Mouse (Mus musculus): Measurements from ENCODE around the gene Banp. TPM values are rescaled to one million over a fixed set of nuclear protein-coding genes. Genes with fewer than 3 reads are reported as not detected.

Banp gene
- polyA plus RNA-seq, 1 experiment from 2014 or later, result 55.5 TPM

- no peak overlapping the region for H3K4me2 ChIP-seq (replicated peaks)
- H3K36me3 ChIP-seq, result peaks cover 40% of the 10 kb centered on the region
- 96% methylated on average over 28 of the region's 28 CpGs for WGBS
- H3K27ac ChIP-seq, result no peak overlapping the region
- no peak for ATAC-seq (ENCODE audit: low FRiP score, low read depth)
- H3K4me1 ChIP-seq, result peaks cover 10% of the 10 kb centered on the region; the same call in 1 of the 2 replicates
- H3K4me3 ChIP-seq, result no peak overlapping the region
- no peaks in the 10 kb centered on the region for H3K9me3 ChIP-seq
- no peak overlapping the region for H3K9ac ChIP-seq
- H3K27me3 ChIP-seq (replicated peaks), result no peaks in the 10 kb centered on the region
Observed at GRCm38 (mm10) chr8:121973906-121974305, 24.4 kb downstream of the Banp start.

GRCm38 (mm10) chr8:121977819-121978590 is 28.5 kb downstream of the Banp start:
- ATAC-seq (ENCODE audit: low FRiP score, low read depth), result no peak
- Histone ChIP-seq H3K27me3 (replicated peaks) (no peaks in the 10 kb centered on the region), H3K36me3 (peaks cover 74% of the 10 kb centered on the region), H3K4me2 (replicated peaks) (no peak overlapping the region), H3K9me3 (no peaks in the 10 kb centered on the region), H3K4me3 (no peak overlapping the region), H3K27ac (no peak overlapping the region), H3K4me1 (no peaks in the 10 kb centered on the region), H3K9ac (no peak overlapping the region)
- WGBS, result 70% methylated on average over 8 of the region's 8 CpGs

- Histone ChIP-seq H3K4me2 (replicated peaks) (no peak overlapping the region), H3K9ac (no peak overlapping the region), H3K4me1 (no peaks in the 10 kb centered on the region), H3K27me3 (replicated peaks) (no peaks in the 10 kb centered on the region), H3K36me3 (peaks cover 80% of the 10 kb centered on the region), H3K4me3 (no peak overlapping the region), H3K27ac (no peak overlapping the region), H3K9me3 (no peaks in the 10 kb centered on the region)
- WGBS, result 96% methylated on average over 13 of the region's 13 CpGs
- no peak for ATAC-seq (ENCODE audit: low FRiP score, low read depth)
Observed at GRCm38 (mm10) chr8:121978670-121979069, 29.1 kb downstream of the Banp start.

- peaks cover 75% of the 10 kb centered on the region for H3K36me3 ChIP-seq
Observed at GRCm38 (mm10) chr8:121980792-121981519, 31.4 kb downstream of the Banp start.

GRCm38 (mm10) chr8:121981520-121981895 is 32.0 kb downstream of the Banp start:
- Histone ChIP-seq H3K27me3 (replicated peaks) (no peaks in the 10 kb centered on the region), H3K4me3 (no peak overlapping the region), H3K4me2 (replicated peaks) (no peak overlapping the region), H3K9me3 (no peaks in the 10 kb centered on the region), H3K9ac (no peak overlapping the region), H3K36me3 (peaks cover 69% of the 10 kb centered on the region), H3K27ac (no peak overlapping the region), H3K4me1 (no peaks in the 10 kb centered on the region)
- ATAC-seq (ENCODE audit: low FRiP score, low read depth), result no peak
- WGBS, result 89% methylated on average over 7 of the region's 7 CpGs

More at GRCm38 (mm10) chr8:121980792-121981519, 31.4 kb downstream of the Banp start:
- H3K9me3 ChIP-seq, result no peaks in the 10 kb centered on the region
- ATAC-seq (ENCODE audit: low FRiP score, low read depth), result no peak
- WGBS, result 92% methylated on average over 11 of the region's 11 CpGs
- no peaks in the 10 kb centered on the region for H3K4me1 ChIP-seq
- no peak overlapping the region for H3K4me3 ChIP-seq
- H3K27ac ChIP-seq, result no peak overlapping the region
- no peak overlapping the region for H3K4me2 ChIP-seq (replicated peaks)
- H3K9ac ChIP-seq, result no peak overlapping the region
- no peaks in the 10 kb centered on the region for H3K27me3 ChIP-seq (replicated peaks)

- Histone ChIP-seq H3K9me3 (no peaks in the 10 kb centered on the region), H3K36me3 (peaks cover 68% of the 10 kb centered on the region), H3K4me3 (no peak overlapping the region), H3K4me1 (0 out of 2 replicates have a peak, but pooled peaks cover 3% of the 10 kb centered on the region), H3K4me2 (replicated peaks) (no peak overlapping the region), H3K27ac (no peak overlapping the region), H3K27me3 (replicated peaks) (no peaks in the 10 kb centered on the region), H3K9ac (no peak overlapping the region)
- ATAC-seq (ENCODE audit: low FRiP score, low read depth), result no peak
- WGBS, result 98% methylated on average over 3 of the region's 3 CpGs
Observed at GRCm38 (mm10) chr8:121985673-121986072, 36.1 kb downstream of the Banp start.

GRCm38 (mm10) chr8:121987892-121988291 is 38.3 kb downstream of the Banp start:
- H3K27ac ChIP-seq, result no peak overlapping the region
- no peak overlapping the region for H3K4me2 ChIP-seq (replicated peaks)
- H3K4me1 ChIP-seq, result 0 out of 2 replicates have a peak, but pooled peaks cover 3% of the 10 kb centered on the region
- no peaks in the 10 kb centered on the region for H3K9me3 ChIP-seq
- no peaks in the 10 kb centered on the region for H3K27me3 ChIP-seq (replicated peaks)
- 96% methylated on average over 5 of the region's 5 CpGs for WGBS
- ATAC-seq (ENCODE audit: low FRiP score, low read depth), result no peak
- H3K36me3 ChIP-seq, result peaks cover 67% of the 10 kb centered on the region
- no peak overlapping the region for H3K9ac ChIP-seq
- H3K4me3 ChIP-seq, result no peak overlapping the region

- 85% methylated on average over 9 of the region's 9 CpGs for WGBS
- Histone ChIP-seq H3K9ac (no peak overlapping the region), H3K4me3 (no peak overlapping the region), H3K27ac (no peak overlapping the region), H3K4me1 (0 out of 2 replicates have a peak, but pooled peaks cover 8% of the 10 kb centered on the region), H3K27me3 (replicated peaks) (no peaks in the 10 kb centered on the region), H3K9me3 (no peaks in the 10 kb centered on the region), H3K36me3 (peaks cover 59% of the 10 kb centered on the region), H3K4me2 (replicated peaks) (no peak overlapping the region)
- ATAC-seq (ENCODE audit: low FRiP score, low read depth), result no peak
Observed at GRCm38 (mm10) chr8:121990506-121991255, 41.1 kb downstream of the Banp start.

GRCm38 (mm10) chr8:121991611-121992010 is 42.1 kb downstream of the Banp start:
- no peak overlapping the region for H3K27ac ChIP-seq
- H3K9ac ChIP-seq, result no peak overlapping the region
- 0 out of 2 replicates have a peak, but pooled peaks cover 8% of the 10 kb centered on the region for H3K4me1 ChIP-seq
- H3K36me3 ChIP-seq, result peaks cover 60% of the 10 kb centered on the region
- ATAC-seq (ENCODE audit: low FRiP score, low read depth), result no peak
- H3K9me3 ChIP-seq, result no peaks in the 10 kb centered on the region
- 92% methylated on average over 7 of the region's 7 CpGs for WGBS
- H3K4me3 ChIP-seq, result no peak overlapping the region
- H3K27me3 ChIP-seq (replicated peaks), result no peaks in the 10 kb centered on the region
- H3K4me2 ChIP-seq (replicated peaks), result no peak overlapping the region

GRCm38 (mm10) chr8:121992911-121993310 is 43.4 kb downstream of the Banp start:
- Histone ChIP-seq H3K4me2 (replicated peaks) (no peak overlapping the region), H3K9ac (no peak overlapping the region), H3K27ac (no peak overlapping the region), H3K4me1 (0 out of 2 replicates have a peak, but pooled peaks cover 8% of the 10 kb centered on the region), H3K27me3 (replicated peaks) (no peaks in the 10 kb centered on the region), H3K9me3 (no peaks in the 10 kb centered on the region), H3K36me3 (peaks cover 68% of the 10 kb centered on the region), H3K4me3 (no peak overlapping the region)
- 95% methylated on average over 4 of the region's 4 CpGs for WGBS
- ATAC-seq (ENCODE audit: low FRiP score, low read depth), result no peak

GRCm38 (mm10) chr8:121995112-121995511 is 45.6 kb downstream of the Banp start:
- 91% methylated on average over 4 of the region's 4 CpGs for WGBS
- Histone ChIP-seq H3K4me1 (0 out of 2 replicates have a peak, but pooled peaks cover 8% of the 10 kb centered on the region), H3K4me2 (replicated peaks) (no peak overlapping the region), H3K27me3 (replicated peaks) (no peaks in the 10 kb centered on the region), H3K27ac (no peak overlapping the region), H3K4me3 (no peak overlapping the region), H3K9ac (no peak overlapping the region), H3K9me3 (no peaks in the 10 kb centered on the region), H3K36me3 (peaks cover 76% of the 10 kb centered on the region)
- no peak for ATAC-seq (ENCODE audit: low FRiP score, low read depth)

GRCm38 (mm10) chr8:121995895-121996294 is 46.3 kb downstream of the Banp start:
- Histone ChIP-seq H3K4me2 (replicated peaks) (no peak overlapping the region), H3K36me3 (peaks cover 73% of the 10 kb centered on the region), H3K27me3 (replicated peaks) (no peaks in the 10 kb centered on the region), H3K9ac (no peak overlapping the region), H3K4me3 (no peak overlapping the region), H3K27ac (no peak overlapping the region), H3K4me1 (0 out of 2 replicates have a peak, but pooled peaks cover 5% of the 10 kb centered on the region), H3K9me3 (no peaks in the 10 kb centered on the region)
- no peak for ATAC-seq (ENCODE audit: low FRiP score, low read depth)
- WGBS, result 85% methylated on average over 3 of the region's 3 CpGs
